ENCODE assay signal across 24 mouse cellular contexts in the genomic region with DNA sequence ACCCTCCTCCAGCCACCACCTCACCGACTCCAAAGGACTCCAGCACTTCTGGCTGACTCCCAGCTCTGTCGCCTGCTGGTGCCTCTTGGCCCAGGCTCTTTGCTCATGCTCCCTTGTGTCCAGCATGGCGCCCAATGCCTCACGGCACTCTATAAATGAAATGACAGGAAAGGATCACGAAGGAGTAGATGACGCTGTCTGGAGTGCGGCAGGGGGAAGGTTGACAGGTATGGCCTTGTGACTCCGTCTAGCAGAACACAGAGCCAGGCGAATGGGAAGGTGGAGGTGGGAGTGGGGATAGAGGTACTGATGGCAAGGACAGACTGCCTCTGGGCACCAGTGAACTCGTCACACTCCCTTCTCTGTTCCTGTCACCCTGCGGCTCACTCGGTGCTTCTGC.
"Had no signal": no experiment of that assay in that cellular context is flagged by ENCODE, and none has a peak within 500 bp of the region (broad histone marks: within the 10 kb centered on the region; RNA-seq: fewer than 3 reads in every experiment).

No protein-coding gene starts in this region.

- H3K4me3 ChIP-seq: embryonic facial prominence, embryonic 10.5 days; embryonic facial prominence, embryonic 12.5 days; embryonic facial prominence, embryonic 13.5 days; embryonic facial prominence, embryonic 15.5 days; erythroblast, embryonic 14.5 days; forebrain, embryonic 10.5 days; forebrain, embryonic 12.5 days; forebrain, embryonic 13.5 days; forebrain, embryonic 15.5 days; gastrocnemius, adult 2 months; heart, adult 2 months; heart, embryonic 12.5 days had no signal

- H3K27ac ChIP-seq: embryonic facial prominence, embryonic 10.5 days; embryonic facial prominence, embryonic 12.5 days; embryonic facial prominence, embryonic 13.5 days; embryonic facial prominence, embryonic 15.5 days; forebrain, embryonic 12.5 days; forebrain, embryonic 13.5 days; forebrain, embryonic 15.5 days; gastrocnemius, adult 2 months; heart, adult 2 months had no signal

- H3K4me1 ChIP-seq: embryonic facial prominence, embryonic 13.5 days; embryonic facial prominence, embryonic 15.5 days; heart, embryonic 12.5 days had no signal

- DNase-seq: cerebellum, postnatal 10 days; cerebellum, postnatal 14 days; cerebellum, postnatal 36 days; embryo, embryonic 11 days; forebrain, postnatal 0 days; gastrocnemius, adult 2 months; gastrocnemius, postnatal 10 days; gastrocnemius, postnatal 14 days; gastrocnemius, postnatal 25 days; gastrocnemius, postnatal 36 days; heart, adult 18-20 months; heart, adult 2 months had no signal

- H3K9me3 ChIP-seq: embryonic facial prominence, embryonic 10.5 days; embryonic facial prominence, embryonic 12.5 days; embryonic facial prominence, embryonic 15.5 days; forebrain, embryonic 12.5 days; forebrain, embryonic 13.5 days; forebrain, embryonic 15.5 days; heart, embryonic 12.5 days had no signal

- H3K36me3 ChIP-seq: embryonic facial prominence, embryonic 10.5 days; embryonic facial prominence, embryonic 12.5 days; embryonic facial prominence, embryonic 13.5 days; embryonic facial prominence, embryonic 15.5 days; forebrain, embryonic 10.5 days; forebrain, embryonic 12.5 days; forebrain, embryonic 15.5 days; heart, embryonic 12.5 days had no signal

- ATAC-seq: forebrain, embryonic 13.5 days; forebrain, embryonic 14.5 days; forebrain, embryonic 15.5 days; forebrain, embryonic 16.5 days; forebrain, postnatal 0 days had no signal

- H3K27me3 ChIP-seq: embryonic facial prominence, embryonic 12.5 days; embryonic facial prominence, embryonic 13.5 days; embryonic facial prominence, embryonic 15.5 days; forebrain, embryonic 13.5 days; forebrain, embryonic 15.5 days had no signal
